Mouse (Mus musculus) embryonic fibroblast, embryonic 13.5 days (primary cell): ENCODE results near the gene Rom1.

Experiments
- CTCF ChIP-seq: IDR thresholded peaks from 2 replicates; pipeline ENCODE4 v1.5.1; 2011; ENCODE audit warnings: mild to moderate bottlenecking, control low read depth, low read length, moderate library complexity, borderline replicate concordance; ENCODE audit not compliant: insufficient read depth
- POLR2A ChIP-seq: IDR thresholded peaks from 2 replicates; pipeline ENCODE4 v1.6.1; 2011; ENCODE audit warnings: low read depth, mild to moderate bottlenecking, control low read depth, low read length, moderate library complexity

- TF ChIP-seq CTCF (no peak), POLR2A (no peak)
These were observed 8.3 kb downstream of the Rom1 start for GRCm38 (mm10) chr19:8920836-8921291.
